Mouse (Mus musculus): Measurements from ENCODE around the gene Zfp428.

- TF ChIP-seq EP300 (IDR thresholded peaks at IDR 0.05; ENCODE audit: insufficient read depth, low read depth, low read length) (no peak), CTCF (IDR thresholded peaks at IDR 0.05; ENCODE audit: low read depth, low read length) (no peak)
Measured at GRCm38 (mm10) chr7:24462388-24463319, 44.2 kb upstream of the Zfp428 start, which contains the start of gene Plaur.

Data from ES-Bruce4 (cell line).